Mouse (Mus musculus): Measurements from ENCODE around the gene Cyp2d12. TPM values are rescaled to one million over a fixed set of nuclear protein-coding genes. Genes with fewer than 3 reads are reported as not detected.
"Not testable (repeated sequence)": the region's sequence is repeated elsewhere in the genome, so short reads cannot be mapped to it uniquely, and the experiment has no call there.

The Cyp2d12 gene
- polyA plus RNA-seq (2012; rRNA removed) = 0.24 TPM in 1 of 2 replicates, not detected in the other

- H3K4me3 ChIP-seq (replicated peaks; ENCODE audit: extremely low read depth, low read depth, low read length) = no peak within 1 kb of the TSS
- TF ChIP-seq POLR2A (IDR thresholded peaks at IDR 0.05; ENCODE audit: borderline replicate concordance, extremely low read depth, low read depth, low read length) (no peak), CTCF (IDR thresholded peaks at IDR 0.05; ENCODE audit: insufficient read depth, low read length) (no peak)
- no peaks in the 10 kb centered on the region for H3K4me1 ChIP-seq (ENCODE audit: control insufficient read depth, insufficient read depth, low read length)
- DNase-seq = no peak
- WGBS = 71% methylated on average over 7 of the region's 7 CpGs
These were observed at the start of gene Cyp2d12 for GRCm38 (mm10) chr15:82554531-82555230. Gene Cyp2d12, plus strand, starts transcription at chr15:82555072.

- DNase-seq = no peak
- TF ChIP-seq CTCF (IDR thresholded peaks at IDR 0.05; ENCODE audit: insufficient read depth, low read length) = no peak
- no peak for TF ChIP-seq POLR2A (IDR thresholded peaks at IDR 0.05; ENCODE audit: borderline replicate concordance, extremely low read depth, low read depth, low read length)
- Histone ChIP-seq H3K4me1 (ENCODE audit: control insufficient read depth, insufficient read depth, low read length) (no peaks in the 10 kb centered on the region), H3K4me3 (replicated peaks; ENCODE audit: extremely low read depth, low read depth, low read length) (no peak overlapping the region)
- whole genome bisulfite sequencing = 70% methylated on average over 3 of the region's 3 CpGs
These were observed 47.9 kb upstream of the Cyp2d12 start for GRCm38 (mm10) chr15:82506971-82507370.

- 44% methylated on average over 4 of the region's 4 CpGs for WGBS
- not testable (repeated sequence) for H3K4me3 ChIP-seq (replicated peaks; ENCODE audit: extremely low read depth, low read depth, low read length); H3K4me1 ChIP-seq (ENCODE audit: control insufficient read depth, insufficient read depth, low read length); DNase-seq
These were observed 47.1 kb upstream of the Cyp2d12 start for GRCm38 (mm10) chr15:82507740-82508139.

GRCm38 (mm10) chr15:82509495-82509894, 45.4 kb upstream of the Cyp2d12 start:
- WGBS = 81% methylated on average over 4 of the region's 4 CpGs
- DNase-seq; H3K4me1 ChIP-seq (ENCODE audit: control insufficient read depth, insufficient read depth, low read length); H3K4me3 ChIP-seq (replicated peaks; ENCODE audit: extremely low read depth, low read depth, low read length): not testable (repeated sequence)

- H3K4me1 ChIP-seq (ENCODE audit: control insufficient read depth, insufficient read depth, low read length); DNase-seq; H3K4me3 ChIP-seq (replicated peaks; ENCODE audit: extremely low read depth, low read depth, low read length): not testable (repeated sequence)
These were observed 44.4 kb upstream of the Cyp2d12 start for GRCm38 (mm10) chr15:82510500-82510899.

- 58% methylated on average over 2 of the region's 2 CpGs for WGBS
- DNase-seq; H3K4me3 ChIP-seq (replicated peaks; ENCODE audit: extremely low read depth, low read depth, low read length); H3K4me1 ChIP-seq (ENCODE audit: control insufficient read depth, insufficient read depth, low read length): not testable (repeated sequence)
These were observed 42.8 kb upstream of the Cyp2d12 start for GRCm38 (mm10) chr15:82512111-82512510.

GRCm38 (mm10) chr15:82516174-82516573, 38.7 kb upstream of the Cyp2d12 start:
- not testable (repeated sequence) for H3K4me1 ChIP-seq (ENCODE audit: control insufficient read depth, insufficient read depth, low read length); H3K4me3 ChIP-seq (replicated peaks; ENCODE audit: extremely low read depth, low read depth, low read length); DNase-seq
- 91% methylated on average over 23 of the region's 23 CpGs for WGBS

GRCm38 (mm10) chr15:82527371-82527770, 27.5 kb upstream of the Cyp2d12 start:
- not testable (repeated sequence) for H3K4me1 ChIP-seq (ENCODE audit: control insufficient read depth, insufficient read depth, low read length); H3K4me3 ChIP-seq (replicated peaks; ENCODE audit: extremely low read depth, low read depth, low read length); DNase-seq
- WGBS = 82% methylated on average over 8 of the region's 9 CpGs

- not testable (repeated sequence) for DNase-seq; H3K4me1 ChIP-seq (ENCODE audit: control insufficient read depth, insufficient read depth, low read length); H3K4me3 ChIP-seq (replicated peaks; ENCODE audit: extremely low read depth, low read depth, low read length)
- 84% methylated on average over 3 of the region's 3 CpGs for WGBS
These were observed 22.2 kb upstream of the Cyp2d12 start for GRCm38 (mm10) chr15:82532721-82533120.

GRCm38 (mm10) chr15:82542976-82543375, 11.9 kb upstream of the Cyp2d12 start:
- not testable (repeated sequence) for H3K4me1 ChIP-seq (ENCODE audit: control insufficient read depth, insufficient read depth, low read length); DNase-seq; H3K4me3 ChIP-seq (replicated peaks; ENCODE audit: extremely low read depth, low read depth, low read length)
- 68% methylated on average over 3 of the region's 3 CpGs for WGBS

GRCm38 (mm10) chr15:82544561-82544960, 10.3 kb upstream of the Cyp2d12 start:
- H3K4me3 ChIP-seq (replicated peaks; ENCODE audit: extremely low read depth, low read depth, low read length); H3K4me1 ChIP-seq (ENCODE audit: control insufficient read depth, insufficient read depth, low read length); DNase-seq: not testable (repeated sequence)

- not testable (repeated sequence) for H3K4me1 ChIP-seq (ENCODE audit: control insufficient read depth, insufficient read depth, low read length); DNase-seq; H3K4me3 ChIP-seq (replicated peaks; ENCODE audit: extremely low read depth, low read depth, low read length)
- WGBS = 87% methylated on average over 4 of the region's 4 CpGs
These were observed 7.1 kb upstream of the Cyp2d12 start for GRCm38 (mm10) chr15:82547753-82548152.

GRCm38 (mm10) chr15:82553211-82553610, 1.7 kb upstream of the Cyp2d12 start:
- WGBS = 91% methylated on average over 2 of the region's 2 CpGs
- not testable (repeated sequence) for DNase-seq

More at GRCm38 (mm10) chr15:82553211-82553610, 1.7 kb upstream of the Cyp2d12 start:
- not testable (repeated sequence) for H3K4me1 ChIP-seq (ENCODE audit: control insufficient read depth, insufficient read depth, low read length); H3K4me3 ChIP-seq (replicated peaks; ENCODE audit: extremely low read depth, low read depth, low read length)
